8 mouse cellular contexts compared by ENCODE assay signal in the genomic region with DNA sequence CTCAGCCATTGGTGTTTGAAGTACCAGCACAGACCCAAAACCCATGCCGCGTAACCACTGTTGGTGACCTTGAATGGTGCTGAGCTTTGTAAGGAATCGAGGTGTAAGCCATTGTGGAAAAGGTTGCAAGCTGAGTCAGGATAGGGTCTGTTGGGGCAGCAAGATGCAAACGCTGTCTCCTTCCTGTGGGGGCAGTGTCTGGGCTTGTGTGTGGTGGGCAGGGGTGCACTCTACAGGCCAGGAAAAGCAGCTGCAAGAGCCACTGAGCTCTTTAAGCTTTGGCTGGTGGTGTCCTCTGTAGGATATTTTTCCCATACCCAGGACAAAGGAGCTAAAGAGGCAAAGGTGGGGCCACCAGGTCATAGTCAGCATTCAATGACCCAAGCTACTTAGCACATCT. TPM values are rescaled to one million over a fixed set of nuclear protein-coding genes. Genes with fewer than 3 reads are reported as not detected.
DNase-seq lines count a peak whose midpoint lies in the region; ATAC-seq and TF ChIP-seq lines count a peak whose summit lies in the region.

No protein-coding gene starts in this region.

- peaks cover 78% of the 10 kb centered on the region for H3K36me3 ChIP-seq in heart, postnatal 0 days (replicated peaks; ENCODE audit: control insufficient read depth, insufficient read depth, low read length)
- H3K36me3 ChIP-seq in MEL (ENCODE audit: control insufficient read depth in 1 of 2, insufficient read depth in 2 of 2, low read length in 2 of 2): no peaks in the 10 kb centered on the region
- peaks cover 2% of the 10 kb centered on the region; the same call in 1 of the 2 replicates for H3K36me3 ChIP-seq in forebrain, embryonic 11.5 days (ENCODE audit: control insufficient read depth, insufficient read depth, low read length)

- no peak for TF ChIP-seq EP300 in heart, postnatal 0 days (IDR thresholded peaks at IDR 0.05; ENCODE audit: low read depth)
- TF ChIP-seq EP300 in MEL (IDR thresholded peaks at IDR 0.05; ENCODE audit: low read depth in 1 of 2, low read length in 2 of 2): no peak

- no peak overlapping the region for H3K4me3 ChIP-seq in heart, postnatal 0 days (ENCODE audit: low read depth, low read length)
- H3K4me3 ChIP-seq in MEL (ENCODE audit: control insufficient read depth in 1 of 2, insufficient read depth in 1 of 2, low read depth in 2 of 2, low read length in 2 of 2): no peak overlapping the region
- no peak overlapping the region for H3K4me3 ChIP-seq in forebrain, embryonic 11.5 days (ENCODE audit: low read depth, low read length)
- H3K4me3 ChIP-seq in olfactory bulb, adult 2 months (ENCODE audit: insufficient read depth, low read depth, low read length): no peak overlapping the region

- peak; percentile 84 for ATAC-seq in heart, postnatal 0 days (ENCODE audit: insufficient read depth, low read depth)
- ATAC-seq in forebrain, embryonic 11.5 days (replicated peaks; ENCODE audit: low FRiP score): 0 out of 2 replicates have a peak, but pooled peaks have one; percentile 27

- no peak overlapping the region for H3K4me2 ChIP-seq in heart, postnatal 0 days (ENCODE audit: low read depth, low read length)
- no peak overlapping the region for H3K4me2 ChIP-seq in forebrain, embryonic 11.5 days (ENCODE audit: low read depth, low read length, severe bottlenecking)

- TF ChIP-seq CTCF in heart, postnatal 0 days (IDR thresholded peaks at IDR 0.05; ENCODE audit: low read depth): peak; percentile 95
- TF ChIP-seq CTCF in MEL (IDR thresholded peaks at IDR 0.05 in 2 of 3, conservative IDR thresholded peaks at IDR 0.05 in 1 of 3; ENCODE audit: control insufficient read depth in 1 of 3, insufficient read depth in 1 of 3, low read depth in 2 of 3, low read length in 3 of 3, poor library complexity in 1 of 3, severe bottlenecking in 1 of 3): peak; percentile 25 to 96 (median 71); a peak in 5 of 6 replicates
- peak; percentile 96 for TF ChIP-seq CTCF in olfactory bulb, adult 2 months (IDR thresholded peaks at IDR 0.05; ENCODE audit: insufficient read depth, low read depth, low read length)

- TF ChIP-seq RAD21 in MEL (IDR thresholded peaks at IDR 0.05; ENCODE audit: low read depth, low read length): peak; percentile 46

- WGBS in heart, postnatal 0 days: 36% methylated on average over 4 of the region's 4 CpGs
- 48% methylated on average over 4 of the region's 4 CpGs for WGBS in forebrain, embryonic 11.5 days
- 43% methylated on average over 4 of the region's 4 CpGs for WGBS in olfactory bulb, adult 2 months

- H3K9ac ChIP-seq in heart, postnatal 0 days (replicated peaks; ENCODE audit: low read depth, low read length): no peak overlapping the region
- H3K9ac ChIP-seq in MEL (ENCODE audit: control insufficient read depth, low read depth, low read length, poor library complexity, severe bottlenecking): no peak overlapping the region
- no peak overlapping the region for H3K9ac ChIP-seq in forebrain, embryonic 11.5 days (ENCODE audit: low read length)

- no peaks in the 10 kb centered on the region for H3K9me3 ChIP-seq in heart, postnatal 0 days (replicated peaks; ENCODE audit: control insufficient read depth, low read length)
- no peaks in the 10 kb centered on the region for H3K9me3 ChIP-seq in MEL (replicated peaks; ENCODE audit: insufficient read depth, low read length)
- no peaks in the 10 kb centered on the region for H3K9me3 ChIP-seq in forebrain, embryonic 11.5 days (ENCODE audit: control insufficient read depth, low read length)

- no peaks in the 10 kb centered on the region for H3K79me2 ChIP-seq in MEL (ENCODE audit: control insufficient read depth, insufficient read depth, low read length, poor library complexity)

- H3K27ac ChIP-seq in heart, postnatal 0 days (ENCODE audit: low read depth): no peak overlapping the region
- no peak overlapping the region for H3K27ac ChIP-seq in MEL (ENCODE audit: control insufficient read depth, low read depth, low read length)
- no peak overlapping the region for H3K27ac ChIP-seq in forebrain, embryonic 11.5 days (ENCODE audit: low read depth, low read length)
- no peak overlapping the region for H3K27ac ChIP-seq in olfactory bulb, adult 2 months (ENCODE audit: insufficient read depth, low read depth, low read length)

- no peaks in the 10 kb centered on the region for H3K4me1 ChIP-seq in heart, postnatal 0 days (ENCODE audit: control insufficient read depth, insufficient read depth)
- H3K4me1 ChIP-seq in MEL (ENCODE audit: control insufficient read depth in 1 of 2, insufficient read depth in 2 of 2, low read length in 2 of 2): no peaks in the 10 kb centered on the region
- H3K4me1 ChIP-seq in forebrain, embryonic 11.5 days (replicated peaks; ENCODE audit: control insufficient read depth, insufficient read depth, low read length): no peaks in the 10 kb centered on the region
- H3K4me1 ChIP-seq in olfactory bulb, adult 2 months (ENCODE audit: control insufficient read depth, insufficient read depth, low read length): peaks cover 14% of the 10 kb centered on the region

- TF ChIP-seq POLR2A in MEL (IDR thresholded peaks at IDR 0.05; ENCODE audit: control insufficient read depth in 1 of 2, insufficient read depth in 1 of 2, low read depth in 1 of 2, low read length in 2 of 2, poor library complexity in 1 of 2): no peak
- TF ChIP-seq POLR2A in olfactory bulb, adult 2 months (IDR thresholded peaks at IDR 0.05; ENCODE audit: insufficient read depth, low read depth, low read length): no peak

- peak; percentile 89 for DNase-seq in heart, postnatal 0 days (ENCODE audit: low spot score)
- no peak for DNase-seq in heart, adult 11 months
- peak; percentile 59 for DNase-seq in MEL (ENCODE audit: low read depth, low spot score)
- DNase-seq in forebrain, embryonic 11.5 days (ENCODE audit: low spot score): no peak
- DNase-seq in kidney, postnatal 36 days: peak; percentile 35 to 56
- DNase-seq in urinary bladder, postnatal 36 days (ENCODE audit: low spot score in 2 of 2): no peak
- no peak for DNase-seq in cerebellum, adult 8-10 months

- no peaks in the 10 kb centered on the region for H3K27me3 ChIP-seq in heart, postnatal 0 days (ENCODE audit: control insufficient read depth, insufficient read depth, low read length)
- no peaks in the 10 kb centered on the region for H3K27me3 ChIP-seq in MEL (ENCODE audit: control insufficient read depth in 1 of 2, insufficient read depth in 2 of 2, low read length in 2 of 2)
- no peaks in the 10 kb centered on the region for H3K27me3 ChIP-seq in forebrain, embryonic 11.5 days (ENCODE audit: control insufficient read depth, insufficient read depth, low read length)

TF ChIP-seq in MEL, 35 proteins besides CTCF, POLR2A, EP300 and RAD21:
- no peak for TF ChIP-seq MAZ (IDR thresholded peaks at IDR 0.05; ENCODE audit: low read depth, low read length)
- no peak for TF ChIP-seq NRF1 (IDR thresholded peaks at IDR 0.05; ENCODE audit: insufficient read depth, low read depth, low read length, poor library complexity, severe bottlenecking)
- TF ChIP-seq KAT2A (conservative IDR thresholded peaks at IDR 0.05; ENCODE audit: low read depth, low read length): no peak
- TF ChIP-seq SMC3 (IDR thresholded peaks at IDR 0.05; ENCODE audit: low read depth, low read length): peak; percentile 65

RNA-seq across cellular contexts. Expression of gene Tcp11, which starts 32.0 kb away (rescaled TPM):
- total RNA-seq in heart, postnatal 0 days (2014; rRNA removed; ENCODE audit: low replicate concordance): 0.15 TPM in 1 of 2 replicates, not detected in the other
- polyA plus RNA-seq in heart, postnatal 0 days (2015; fragmentation: Nextera tagmentation; extraction: Ambion mirVana): 0.15 and 0.25 TPM in 2 replicates
- total RNA-seq in MEL (2012; rRNA removed): 0.46 and 0.50 TPM in 2 replicates
- polyA plus RNA-seq in MEL (2012; ENCODE audit: insufficient read depth in 1 of 2, insufficient read length in 2 of 2, low read depth in 1 of 2, low replicate concordance in 2 of 2, missing spikeins in 1 of 2): under 1 TPM in 1 of 2 experiments, not detected in 1; 0.82 TPM
- 0.39 and 1.0 TPM in 2 replicates for polyA plus RNA-seq in forebrain, embryonic 11.5 days (2014; fragmentation: Nextera tagmentation; extraction: Ambion mirVana)
- not detected in 2 replicates for polyA plus RNA-seq in olfactory bulb, adult 2 months (2012; ENCODE audit: insufficient read depth, insufficient read length, low replicate concordance, missing spikeins)

Comparison
In these comparisons a context has a peak if more than half of its experiments do, and no peak if none do; other contexts are left out.
1. DNase-seq: peak in heart, postnatal 0 days (single experiment), MEL (single experiment) and kidney, postnatal 36 days (2 of 2); none in heart, adult 11 months (single experiment), forebrain, embryonic 11.5 days (single experiment), urinary bladder, postnatal 36 days (0 of 2) and cerebellum, adult 8-10 months (single experiment).
2. Peak in every context shown above with its lines, with median percentiles within 50 percentile points of each other: CTCF ChIP-seq.